Mouse (Mus musculus): ENCODE data around the gene Exoc3. TPM values are rescaled to one million over a fixed set of nuclear protein-coding genes. Genes with fewer than 3 reads are reported as not detected.
A peak's percentile ranks its signal among the peaks of the same experiment; 100 is the strongest.

Exoc3 gene
- 103 and 110 TPM in 2 replicates for polyA plus RNA-seq (2015; fragmentation: Nextera tagmentation; extraction: Ambion mirVana)

DNA sequence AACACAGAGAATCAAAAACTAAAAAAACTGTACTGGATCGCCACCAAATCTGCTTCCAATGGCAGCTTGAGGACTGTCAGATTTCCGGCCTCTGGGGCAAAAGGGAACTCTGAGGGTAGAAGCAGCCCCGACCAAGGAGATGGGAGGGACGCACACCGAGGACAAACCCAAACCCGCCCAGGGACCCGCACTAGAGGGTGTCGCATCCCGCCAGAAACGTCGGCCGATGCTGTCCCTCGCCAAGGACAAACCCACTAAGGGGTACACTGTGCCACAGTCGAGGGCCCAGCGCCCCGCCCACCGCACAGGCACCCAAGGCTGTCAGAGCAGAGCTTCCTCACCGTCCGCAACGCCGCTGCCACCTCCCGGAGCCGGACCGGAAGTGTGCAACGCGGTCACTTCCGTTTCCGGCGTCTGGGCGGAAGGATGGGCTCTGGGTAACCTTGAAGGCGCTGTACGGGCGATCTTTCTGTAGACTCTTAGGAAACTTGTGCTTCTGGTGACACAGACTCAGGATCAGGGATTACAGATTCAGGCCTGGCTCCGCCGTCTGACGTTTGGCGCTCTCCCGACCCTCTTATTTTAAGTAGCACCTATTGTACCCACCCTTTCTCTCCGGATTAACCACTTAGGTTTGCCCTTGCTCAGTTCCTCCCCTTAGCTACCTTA, at the start of gene Exoc3:
TSS of gene Exoc3 (minus strand) at position 416 of the 669 bp plus-strand sequence.
- Histone ChIP-seq H3K4me3 (peak within 1 kb of the TSS; percentile 82), H3K9me3 (replicated peaks) (no peaks in the 10 kb centered on the region), H3K9ac (peak within 1 kb of the TSS; percentile 86), H3K27ac (peak within 1 kb of the TSS; percentile 64), H3K36me3 (ENCODE audit: poor library complexity, severe bottlenecking) (peaks cover 18% of the 10 kb centered on the region), H3K4me1 (peaks cover 21% of the 10 kb centered on the region), H3K4me2 (peak within 1 kb of the TSS; percentile 85), H3K27me3 (no peaks in the 10 kb centered on the region)
- peak; percentile 99 for ATAC-seq
- 0% methylated on average over 39 of the region's 39 CpGs for WGBS

DNA sequence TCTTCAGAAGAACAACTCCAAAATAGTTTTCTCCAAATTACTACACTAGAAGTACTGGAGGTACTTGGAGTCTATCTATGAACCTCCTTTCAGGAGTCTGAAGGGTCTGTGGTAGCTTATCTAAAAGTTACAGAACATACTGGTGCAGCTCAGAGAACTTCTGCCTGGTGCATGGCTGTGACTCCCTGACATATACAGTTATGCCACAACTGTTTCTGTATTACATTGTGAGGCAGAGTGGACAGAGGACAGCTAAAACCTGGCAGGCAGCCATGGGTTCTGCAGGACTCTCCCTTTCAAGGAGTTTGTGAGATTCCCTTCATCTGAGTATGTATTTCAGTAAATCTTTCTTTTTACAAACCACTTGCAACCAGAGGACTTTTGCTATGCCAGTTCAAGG, 38.0 kb upstream of the Exoc3 start:
- Histone ChIP-seq H3K9ac (no peak overlapping the region), H3K4me3 (no peak overlapping the region), H3K36me3 (ENCODE audit: poor library complexity, severe bottlenecking) (no peaks in the 10 kb centered on the region), H3K4me2 (no peak overlapping the region), H3K27ac (no peak overlapping the region), H3K9me3 (replicated peaks) (no peaks in the 10 kb centered on the region), H3K4me1 (peaks cover 11% of the 10 kb centered on the region), H3K27me3 (no peaks in the 10 kb centered on the region)
- ATAC-seq, result no peak

DNA sequence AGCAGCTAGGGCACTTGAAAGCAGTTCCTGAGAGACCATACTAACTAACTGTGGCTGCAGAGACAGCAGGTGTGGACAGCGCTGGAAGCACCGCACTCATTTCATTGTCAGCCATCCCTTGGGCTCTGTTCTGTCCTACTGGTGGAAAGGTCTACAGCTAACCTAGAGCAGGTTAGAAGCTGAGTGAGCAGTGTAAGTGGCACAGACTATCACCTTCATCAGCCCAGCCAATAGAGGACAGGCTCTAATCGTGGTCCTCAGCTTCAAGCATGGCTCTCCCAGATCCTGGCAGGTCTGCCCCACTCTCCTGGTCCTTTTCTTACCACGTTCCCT, 37.3 kb upstream of the Exoc3 start:
- peak overlapping the region; percentile 43 for H3K9ac ChIP-seq
- WGBS, result 60% methylated on average over 4 of the region's 4 CpGs
- H3K9me3 ChIP-seq (replicated peaks), result no peaks in the 10 kb centered on the region
- no peaks in the 10 kb centered on the region for H3K27me3 ChIP-seq
- peaks cover 11% of the 10 kb centered on the region for H3K4me1 ChIP-seq
- no peaks in the 10 kb centered on the region for H3K36me3 ChIP-seq (ENCODE audit: poor library complexity, severe bottlenecking)
- H3K27ac ChIP-seq, result no peak overlapping the region
- H3K4me3 ChIP-seq, result no peak overlapping the region
- peak; percentile 60; the same call in 1 of the 2 replicates for ATAC-seq
- H3K4me2 ChIP-seq, result peak overlapping the region; percentile 44

DNA sequence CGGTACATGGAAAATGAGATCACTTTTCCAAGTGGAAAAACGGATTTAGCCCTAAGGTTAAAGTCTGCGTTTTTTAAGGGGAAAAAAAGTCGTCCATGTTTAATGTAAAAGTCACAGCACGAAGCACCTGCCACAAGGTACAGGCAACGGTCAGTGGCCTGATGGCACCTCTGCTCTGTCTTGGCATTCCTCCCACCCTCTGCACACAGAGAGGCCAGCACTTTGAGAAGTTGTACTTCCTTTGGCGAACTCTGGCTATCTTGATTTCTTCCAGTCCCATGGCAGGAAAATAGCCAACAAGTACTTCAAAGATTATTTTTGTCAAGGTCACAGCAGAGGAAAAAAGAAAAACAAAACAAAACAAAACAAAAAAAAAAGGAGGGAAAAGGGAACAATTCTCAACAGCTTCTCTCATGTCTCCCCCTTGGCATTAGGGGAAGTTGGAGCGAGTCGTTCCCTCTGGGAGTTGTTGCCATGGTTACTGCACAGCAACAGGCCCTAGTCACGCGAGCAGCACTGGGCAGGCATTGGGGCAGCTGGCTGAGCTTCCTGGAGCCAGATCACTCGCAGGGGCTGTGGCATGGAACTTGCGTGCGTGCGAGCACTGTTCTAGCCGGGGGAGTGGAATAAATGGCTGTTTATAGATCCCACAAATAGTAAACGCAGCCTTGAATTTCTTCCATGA, 36.8 kb upstream of the Exoc3 start:
- Histone ChIP-seq H3K27me3 (no peaks in the 10 kb centered on the region), H3K4me3 (no peak overlapping the region), H3K4me1 (peaks cover 11% of the 10 kb centered on the region), H3K4me2 (peak overlapping the region; percentile 44), H3K27ac (no peak overlapping the region), H3K9me3 (replicated peaks) (no peaks in the 10 kb centered on the region), H3K36me3 (ENCODE audit: poor library complexity, severe bottlenecking) (no peaks in the 10 kb centered on the region), H3K9ac (peak overlapping the region; percentile 43)
- peak; percentile 99 for ATAC-seq
- WGBS, result 26% methylated on average over 17 of the region's 17 CpGs

DNA sequence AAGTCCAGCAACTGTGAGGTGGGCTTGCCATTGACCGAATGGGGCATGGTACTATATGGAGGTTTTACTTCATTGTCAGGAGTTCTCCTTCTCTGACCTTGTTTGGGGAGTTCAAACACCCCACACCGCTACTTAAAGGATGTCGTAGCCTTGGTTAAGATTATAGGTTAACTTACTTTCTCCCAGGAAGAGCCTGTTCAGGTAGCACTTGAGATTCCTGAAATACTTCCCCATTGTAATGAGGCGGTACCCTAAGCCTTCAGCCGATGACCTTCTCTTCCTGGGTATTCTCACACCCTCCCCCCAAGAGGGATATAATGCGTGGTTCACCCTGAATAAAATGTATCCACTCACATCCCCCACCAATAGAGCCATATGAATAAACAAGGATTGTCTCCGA, 29.0 kb upstream of the Exoc3 start:
- Histone ChIP-seq H3K9me3 (replicated peaks) (no peaks in the 10 kb centered on the region), H3K27ac (no peak overlapping the region), H3K9ac (no peak overlapping the region), H3K36me3 (ENCODE audit: poor library complexity, severe bottlenecking) (no peaks in the 10 kb centered on the region), H3K4me3 (no peak overlapping the region), H3K27me3 (no peaks in the 10 kb centered on the region), H3K4me2 (no peak overlapping the region), H3K4me1 (no peaks in the 10 kb centered on the region)
- ATAC-seq, result no peak
- WGBS, result 79% methylated on average over 7 of the region's 7 CpGs

- no peak overlapping the region for H3K4me2 ChIP-seq
- WGBS, result 44% methylated on average over 1 of the region's 1 CpGs
- H3K4me3 ChIP-seq, result no peak overlapping the region
- no peaks in the 10 kb centered on the region for H3K9me3 ChIP-seq (replicated peaks)
- H3K36me3 ChIP-seq (ENCODE audit: poor library complexity, severe bottlenecking), result no peaks in the 10 kb centered on the region
- no peak overlapping the region for H3K27ac ChIP-seq
- H3K4me1 ChIP-seq, result no peaks in the 10 kb centered on the region
- no peak for ATAC-seq
- no peaks in the 10 kb centered on the region for H3K27me3 ChIP-seq
- H3K9ac ChIP-seq, result no peak overlapping the region
Observed at GRCm38 (mm10) chr13:74220659-74221058, 12.1 kb upstream of the Exoc3 start.

- no peak for ATAC-seq
- WGBS, result 67% methylated on average over 3 of the region's 3 CpGs
- Histone ChIP-seq H3K4me2 (no peak overlapping the region), H3K27me3 (no peaks in the 10 kb centered on the region), H3K4me3 (no peak overlapping the region), H3K9me3 (replicated peaks) (no peaks in the 10 kb centered on the region), H3K36me3 (ENCODE audit: poor library complexity, severe bottlenecking) (no peaks in the 10 kb centered on the region), H3K27ac (no peak overlapping the region), H3K9ac (no peak overlapping the region), H3K4me1 (no peaks in the 10 kb centered on the region)
Observed at GRCm38 (mm10) chr13:74218441-74218840, 9.9 kb upstream of the Exoc3 start.

DNA sequence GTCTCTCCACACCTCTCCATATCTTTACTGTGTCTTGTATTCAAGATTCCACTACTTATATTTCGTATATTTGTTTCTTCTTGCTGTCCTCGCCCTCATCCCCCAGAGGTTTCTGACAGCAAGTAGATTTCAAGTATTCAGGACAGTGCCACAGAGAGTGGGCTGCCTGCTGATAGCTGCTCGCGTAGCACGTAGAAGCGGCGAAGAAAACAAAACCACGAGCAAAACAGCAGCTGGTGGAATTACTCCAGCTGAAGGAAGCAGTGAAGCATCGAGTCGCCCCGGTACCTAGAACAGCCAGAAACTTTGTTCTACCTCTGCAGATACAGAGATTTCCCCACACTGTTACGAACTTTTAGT, 434 bp upstream of the Exoc3 start:
- H3K9ac ChIP-seq, result peak overlapping the region; percentile 86
- no peak; the same call in 1 of the 2 replicates for ATAC-seq
- H3K4me1 ChIP-seq, result peaks cover 21% of the 10 kb centered on the region
- no peaks in the 10 kb centered on the region for H3K27me3 ChIP-seq
- H3K27ac ChIP-seq, result peak overlapping the region; percentile 64
- peak overlapping the region; percentile 82 for H3K4me3 ChIP-seq
- peak overlapping the region; percentile 85 for H3K4me2 ChIP-seq
- no peaks in the 10 kb centered on the region for H3K9me3 ChIP-seq (replicated peaks)
- peaks cover 12% of the 10 kb centered on the region for H3K36me3 ChIP-seq (ENCODE audit: poor library complexity, severe bottlenecking)
- 14% methylated on average over 12 of the region's 12 CpGs for WGBS

- H3K4me2 ChIP-seq, result no peak overlapping the region
- H3K36me3 ChIP-seq (ENCODE audit: poor library complexity, severe bottlenecking), result peaks cover 51% of the 10 kb centered on the region
- 87% methylated on average over 3 of the region's 3 CpGs for WGBS
- H3K9me3 ChIP-seq (replicated peaks), result no peaks in the 10 kb centered on the region
- no peak overlapping the region for H3K4me3 ChIP-seq
- no peaks in the 10 kb centered on the region for H3K4me1 ChIP-seq
- ATAC-seq, result no peak
- H3K27ac ChIP-seq, result no peak overlapping the region
- no peak overlapping the region for H3K9ac ChIP-seq
- H3K27me3 ChIP-seq, result no peaks in the 10 kb centered on the region
Observed at GRCm38 (mm10) chr13:74196451-74196850, 12.1 kb downstream of the Exoc3 start.

DNA sequence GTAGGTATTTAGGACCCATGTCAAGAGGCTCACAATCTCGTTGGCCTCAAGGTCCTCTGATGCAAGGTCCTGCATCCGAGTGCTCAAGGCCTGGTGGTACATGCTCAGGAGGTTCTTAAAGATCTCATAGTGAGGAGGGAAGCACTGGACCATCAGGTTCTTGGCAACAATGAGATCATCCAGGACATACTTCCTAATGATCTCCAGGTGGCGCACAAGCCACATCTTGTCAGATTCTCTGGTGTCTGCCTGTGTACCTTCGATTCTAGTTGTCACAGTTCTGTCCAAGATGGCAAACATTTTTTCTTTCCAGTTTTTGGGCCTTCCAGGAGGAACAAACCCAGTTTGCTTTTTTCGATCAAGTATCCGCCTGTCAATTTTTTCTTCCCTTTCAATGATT, 15.9 kb downstream of the Exoc3 start:
- 87% methylated on average over 6 of the region's 6 CpGs for WGBS
- H3K36me3 ChIP-seq (ENCODE audit: poor library complexity, severe bottlenecking), result peaks cover 71% of the 10 kb centered on the region
- no peak overlapping the region for H3K9ac ChIP-seq
- no peak overlapping the region for H3K4me3 ChIP-seq
- no peaks in the 10 kb centered on the region for H3K27me3 ChIP-seq
- no peaks in the 10 kb centered on the region for H3K9me3 ChIP-seq (replicated peaks)
- H3K4me2 ChIP-seq, result no peak overlapping the region
- ATAC-seq, result no peak
- H3K4me1 ChIP-seq, result no peaks in the 10 kb centered on the region
- H3K27ac ChIP-seq, result no peak overlapping the region

DNA sequence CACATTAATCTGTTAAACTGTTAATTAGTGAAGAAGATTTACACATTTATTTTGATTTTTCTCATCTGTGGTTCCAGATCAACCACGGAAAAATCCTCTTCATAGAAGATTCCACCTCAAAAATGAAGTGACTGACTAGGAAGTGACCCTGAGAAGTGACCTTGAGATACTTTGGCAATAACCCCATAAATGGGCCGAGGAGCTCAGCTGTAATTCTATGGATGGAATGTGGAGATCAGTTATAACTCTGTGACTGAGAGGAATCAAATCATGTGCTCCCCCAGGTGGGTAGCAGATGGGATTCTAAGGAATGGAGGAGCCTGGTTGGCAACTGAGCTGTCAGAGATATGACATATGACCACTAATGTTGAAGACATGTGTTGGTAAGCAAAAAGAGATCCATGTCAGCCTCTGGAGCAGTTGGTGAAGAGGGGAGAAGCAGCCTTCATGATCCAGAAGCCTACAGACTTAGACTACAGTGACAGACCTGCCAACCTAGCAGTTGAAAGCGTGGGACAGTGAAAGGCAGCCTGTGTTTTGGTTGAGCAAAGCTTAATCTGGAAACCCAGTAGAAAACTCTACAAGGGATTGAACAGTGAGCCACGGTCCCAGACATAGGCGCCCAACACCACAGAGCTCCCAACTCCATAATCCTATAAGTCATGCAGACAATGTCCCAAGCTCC, 25.4 kb downstream of the Exoc3 start:
- Histone ChIP-seq H3K4me2 (no peak overlapping the region), H3K9ac (no peak overlapping the region), H3K4me3 (no peak overlapping the region), H3K27ac (no peak overlapping the region), H3K4me1 (no peaks in the 10 kb centered on the region), H3K9me3 (replicated peaks) (no peaks in the 10 kb centered on the region), H3K36me3 (ENCODE audit: poor library complexity, severe bottlenecking) (peaks cover 76% of the 10 kb centered on the region), H3K27me3 (no peaks in the 10 kb centered on the region)
- WGBS, result 95% methylated on average over 5 of the region's 5 CpGs
- ATAC-seq, result no peak

DNA sequence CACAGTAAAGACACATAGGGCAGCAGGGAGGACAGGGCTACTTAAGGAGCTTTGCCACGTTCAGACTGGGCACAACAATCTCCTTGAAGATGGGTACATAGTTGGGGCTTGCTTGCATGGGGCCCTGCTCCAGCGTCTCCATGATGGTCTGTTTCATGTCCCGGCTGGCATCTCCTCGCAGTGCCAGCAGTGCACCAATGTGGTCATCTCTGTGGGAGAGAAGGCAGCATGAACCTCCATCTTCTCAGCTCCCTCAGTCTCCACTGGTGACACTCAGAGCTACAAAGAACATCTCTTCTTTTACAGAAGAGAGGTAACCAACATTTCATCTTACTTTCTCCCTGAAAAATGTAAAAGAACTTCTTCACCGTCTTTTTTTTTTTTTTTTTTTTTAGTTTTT, 36.5 kb downstream of the Exoc3 start:
- 94% methylated on average over 5 of the region's 5 CpGs for WGBS
- Histone ChIP-seq H3K9ac (no peak overlapping the region), H3K36me3 (ENCODE audit: poor library complexity, severe bottlenecking) (peaks cover 71% of the 10 kb centered on the region), H3K4me2 (no peak overlapping the region), H3K4me3 (no peak overlapping the region), H3K9me3 (replicated peaks) (no peaks in the 10 kb centered on the region), H3K27ac (no peak overlapping the region), H3K27me3 (no peaks in the 10 kb centered on the region), H3K4me1 (peaks cover 2% of the 10 kb centered on the region; the same call in 1 of the 2 replicates)
- ATAC-seq, result no peak
